Mouse (Mus musculus): ENCODE results near the gene Gad2.

GRCm38 (mm10) chr2:22646134-22646533, 24.1 kb downstream of the Gad2 start:
- TF ChIP-seq CTCF (IDR thresholded peaks at IDR 0.05; ENCODE audit: insufficient read depth, low read length) (no peak), POLR2A (IDR thresholded peaks at IDR 0.05; ENCODE audit: borderline replicate concordance, extremely low read depth, low read depth, low read length) (no peak)
